Mouse (Mus musculus): ENCODE data around the gene Mrpl48. TPM values are rescaled to one million over a fixed set of nuclear protein-coding genes. Genes with fewer than 3 reads are reported as not detected.
A peak's percentile ranks its signal among the peaks of the same experiment; 100 is the strongest.

The Mrpl48 gene
- total and polyA plus RNA-seq, 2 experiments: 9.5 to 24.6 TPM

DNA sequence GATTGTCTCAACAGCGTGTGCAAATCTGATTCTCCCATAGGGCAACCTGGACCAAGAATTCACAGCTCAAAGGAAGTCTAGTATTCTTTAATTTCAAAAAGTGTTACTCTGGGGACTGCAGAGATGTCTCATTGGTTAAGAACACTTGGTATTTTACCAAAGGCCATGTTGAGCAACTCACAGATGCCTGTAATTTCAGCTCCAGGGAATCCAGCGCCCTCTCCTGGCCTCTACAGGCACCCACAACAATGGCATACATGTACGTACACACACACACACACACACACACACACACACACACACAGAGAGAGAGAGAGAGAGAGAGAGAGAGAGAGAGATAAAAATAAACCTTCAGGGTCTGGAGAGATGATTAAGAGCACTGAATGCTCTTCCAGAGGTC is 85.9 kb downstream of the Mrpl48 start:
- Histone ChIP-seq H3K79me2 (ENCODE audit: control insufficient read depth, insufficient read depth, low read length) (no peaks in the 10 kb centered on the region), H3K4me1 (ENCODE audit: control insufficient read depth, insufficient read depth, low read length) (no peaks in the 10 kb centered on the region), H3K36me3 (ENCODE audit: control insufficient read depth, insufficient read depth, low read length) (no peaks in the 10 kb centered on the region), H3K27ac (replicated peaks; ENCODE audit: insufficient read depth, low read depth, low read length) (no peak overlapping the region), H3K9ac (ENCODE audit: low read depth, low read length) (no peak overlapping the region), H3K4me3 (ENCODE audit: insufficient read depth, low read depth, low read length) (no peak overlapping the region), H3K27me3 (ENCODE audit: control insufficient read depth, insufficient read depth, low read length) (no peaks in the 10 kb centered on the region)
- DNase-seq (ENCODE audit: extremely low read depth, low read depth, low spot score): no peak
- TF ChIP-seq CTCF (IDR thresholded peaks at IDR 0.05; ENCODE audit: low read depth, low read length) (no peak), POLR2A (IDR thresholded peaks at IDR 0.05; ENCODE audit: extremely low read depth, insufficient read depth, low read length) (no peak)
- 86% methylated on average over 3 of the region's 3 CpGs for WGBS

DNA sequence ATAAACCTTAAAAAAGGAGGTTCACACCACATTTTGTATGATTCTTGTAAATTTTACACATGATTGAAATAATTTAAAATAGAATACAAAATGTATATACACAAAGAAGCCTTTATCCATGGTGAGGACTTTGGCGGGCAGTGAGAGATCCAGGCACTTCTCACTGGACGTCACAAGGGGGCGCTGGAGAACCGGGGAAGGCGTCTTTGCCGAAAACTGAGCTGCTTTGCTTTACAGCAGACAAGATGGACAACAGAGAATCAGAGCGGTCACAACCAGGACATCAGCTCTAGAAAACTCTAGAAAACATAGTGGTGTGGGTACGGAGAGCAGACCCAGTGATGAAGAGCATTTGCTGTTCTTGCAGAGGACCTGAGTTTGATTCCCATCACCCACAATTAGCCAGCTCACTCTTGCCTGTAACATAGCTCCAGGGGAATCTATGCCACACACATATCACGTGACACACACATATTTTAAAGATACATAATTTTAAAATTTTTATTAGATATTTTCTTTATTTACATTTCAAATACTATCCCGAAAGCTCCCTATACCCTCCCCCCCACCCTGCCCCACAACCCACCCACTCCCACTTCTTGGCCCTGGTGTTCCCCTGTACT is 87.3 kb downstream of the Mrpl48 start:
- H3K27me3 ChIP-seq (ENCODE audit: control insufficient read depth, insufficient read depth, low read length): no peaks in the 10 kb centered on the region
- H3K79me2 ChIP-seq (ENCODE audit: control insufficient read depth, insufficient read depth, low read length): no peaks in the 10 kb centered on the region
- no peak for TF ChIP-seq POLR2A (IDR thresholded peaks at IDR 0.05; ENCODE audit: extremely low read depth, insufficient read depth, low read length)
- TF ChIP-seq CTCF (IDR thresholded peaks at IDR 0.05; ENCODE audit: low read depth, low read length): peak; percentile 98
- no peak overlapping the region for H3K27ac ChIP-seq (replicated peaks; ENCODE audit: insufficient read depth, low read depth, low read length)
- H3K4me1 ChIP-seq (ENCODE audit: control insufficient read depth, insufficient read depth, low read length): no peaks in the 10 kb centered on the region
- no peaks in the 10 kb centered on the region for H3K36me3 ChIP-seq (ENCODE audit: control insufficient read depth, insufficient read depth, low read length)
- DNase-seq (ENCODE audit: extremely low read depth, low read depth, low spot score): peak; percentile 48
- WGBS: 19% methylated on average over 10 of the region's 10 CpGs
- H3K9ac ChIP-seq (ENCODE audit: low read depth, low read length): no peak overlapping the region
- no peak overlapping the region for H3K4me3 ChIP-seq (ENCODE audit: insufficient read depth, low read depth, low read length)

DNA sequence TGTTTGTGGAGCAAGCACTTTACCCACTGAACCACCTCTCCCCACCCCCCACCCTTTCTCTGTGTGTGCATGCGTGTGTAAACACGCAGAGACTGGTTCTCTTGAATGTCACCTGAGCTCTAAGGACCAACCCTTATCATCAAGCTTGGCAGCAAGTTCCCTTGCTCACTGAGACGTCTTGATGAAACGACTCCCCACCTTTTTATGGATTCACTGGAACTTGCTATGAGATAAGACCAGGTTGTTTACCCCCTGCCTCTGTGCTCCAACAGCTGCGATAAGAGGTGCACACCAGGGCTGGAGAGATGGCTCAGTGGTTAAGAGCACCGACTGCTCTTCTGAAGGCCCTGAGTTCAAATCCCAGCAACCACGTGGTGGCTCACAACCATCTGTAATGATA is 87.9 kb downstream of the Mrpl48 start:
- Histone ChIP-seq H3K27me3 (ENCODE audit: control insufficient read depth, insufficient read depth, low read length) (no peaks in the 10 kb centered on the region), H3K4me1 (ENCODE audit: control insufficient read depth, insufficient read depth, low read length) (no peaks in the 10 kb centered on the region), H3K27ac (replicated peaks; ENCODE audit: insufficient read depth, low read depth, low read length) (no peak overlapping the region), H3K79me2 (ENCODE audit: control insufficient read depth, insufficient read depth, low read length) (no peaks in the 10 kb centered on the region), H3K36me3 (ENCODE audit: control insufficient read depth, insufficient read depth, low read length) (no peaks in the 10 kb centered on the region), H3K9ac (ENCODE audit: low read depth, low read length) (no peak overlapping the region), H3K4me3 (ENCODE audit: insufficient read depth, low read depth, low read length) (no peak overlapping the region)
- WGBS: 48% methylated on average over 7 of the region's 7 CpGs
- DNase-seq (ENCODE audit: extremely low read depth, low read depth, low spot score): no peak
- TF ChIP-seq POLR2A (IDR thresholded peaks at IDR 0.05; ENCODE audit: extremely low read depth, insufficient read depth, low read length): no peak
- TF ChIP-seq CTCF (IDR thresholded peaks at IDR 0.05; ENCODE audit: low read depth, low read length): no peak

DNA sequence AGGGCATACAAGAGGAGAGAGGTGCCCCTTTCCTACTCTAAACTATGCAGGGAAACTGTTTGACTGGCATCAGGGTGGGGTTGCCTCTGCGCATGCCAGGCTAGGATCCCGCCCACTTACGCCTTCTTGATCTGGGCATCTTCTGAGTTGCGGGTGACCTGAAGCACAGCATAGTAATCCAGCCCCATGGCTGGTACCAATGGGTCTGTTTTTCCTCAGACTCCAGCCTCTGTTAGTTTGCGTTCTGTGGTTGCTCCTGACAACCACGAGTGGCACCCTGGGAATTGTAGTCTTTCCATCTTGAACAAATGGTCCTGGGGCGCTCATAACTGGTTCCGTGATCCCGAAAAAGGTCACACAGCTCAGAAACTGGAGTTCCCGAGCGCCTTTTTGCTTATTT is 93.5 kb downstream of the Mrpl48 start, which contains the start of gene Dnajb13:
Gene Dnajb13 (minus strand): TSS at position 388 of the 400 bp plus-strand sequence.
- WGBS: 61% methylated on average over 11 of the region's 11 CpGs
- no peak for TF ChIP-seq CTCF (IDR thresholded peaks at IDR 0.05; ENCODE audit: low read depth, low read length)
- no peak for TF ChIP-seq POLR2A (IDR thresholded peaks at IDR 0.05; ENCODE audit: extremely low read depth, insufficient read depth, low read length)

DNA sequence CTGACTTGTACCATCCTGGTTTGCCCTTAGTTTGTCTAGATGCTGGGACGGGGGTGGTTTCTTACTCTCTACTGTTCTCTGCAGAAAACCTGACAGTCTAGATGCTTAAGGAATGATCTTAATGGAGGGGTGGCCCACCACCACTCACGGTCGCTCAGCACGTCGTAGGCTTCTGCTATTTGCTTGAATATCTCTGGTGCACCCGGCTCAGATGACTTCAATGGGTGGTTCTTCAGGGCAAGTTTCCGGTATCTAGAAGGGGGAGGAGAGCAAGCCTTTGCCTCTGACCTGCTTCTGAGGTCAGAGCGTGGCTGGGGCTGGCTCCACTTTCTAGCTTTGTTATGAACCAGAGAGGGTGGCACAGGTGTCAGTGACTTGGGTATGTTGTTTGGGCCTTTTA is 96.5 kb downstream of the Mrpl48 start:
- Histone ChIP-seq H3K4me3 (ENCODE audit: insufficient read depth, low read depth, low read length) (peak overlapping the region; percentile 20), H3K79me2 (ENCODE audit: control insufficient read depth, insufficient read depth, low read length) (no peaks in the 10 kb centered on the region), H3K36me3 (ENCODE audit: control insufficient read depth, insufficient read depth, low read length) (no peaks in the 10 kb centered on the region), H3K27me3 (ENCODE audit: control insufficient read depth, insufficient read depth, low read length) (no peaks in the 10 kb centered on the region), H3K4me1 (ENCODE audit: control insufficient read depth, insufficient read depth, low read length) (no peaks in the 10 kb centered on the region), H3K27ac (replicated peaks; ENCODE audit: insufficient read depth, low read depth, low read length) (no peak overlapping the region), H3K9ac (ENCODE audit: low read depth, low read length) (no peak overlapping the region)
- 66% methylated on average over 8 of the region's 8 CpGs for WGBS
- DNase-seq (ENCODE audit: extremely low read depth, low read depth, low spot score): no peak
- TF ChIP-seq POLR2A (IDR thresholded peaks at IDR 0.05; ENCODE audit: extremely low read depth, insufficient read depth, low read length) (no peak), CTCF (IDR thresholded peaks at IDR 0.05; ENCODE audit: low read depth, low read length) (no peak)

More for the DNA sequence above, 93.5 kb downstream of the Mrpl48 start, which contains the start of gene Dnajb13:
- H3K36me3 ChIP-seq (ENCODE audit: control insufficient read depth, insufficient read depth, low read length): no peaks in the 10 kb centered on the region
- DNase-seq (ENCODE audit: extremely low read depth, low read depth, low spot score): no peak
- H3K9ac ChIP-seq (ENCODE audit: low read depth, low read length): no peak within 1 kb of the TSS
- no peaks in the 10 kb centered on the region for H3K79me2 ChIP-seq (ENCODE audit: control insufficient read depth, insufficient read depth, low read length)
- H3K4me3 ChIP-seq (ENCODE audit: insufficient read depth, low read depth, low read length): no peak within 1 kb of the TSS
- H3K27me3 ChIP-seq (ENCODE audit: control insufficient read depth, insufficient read depth, low read length): no peaks in the 10 kb centered on the region
- no peak within 1 kb of the TSS for H3K27ac ChIP-seq (replicated peaks; ENCODE audit: insufficient read depth, low read depth, low read length)
- H3K4me1 ChIP-seq (ENCODE audit: control insufficient read depth, insufficient read depth, low read length): no peaks in the 10 kb centered on the region

DNA sequence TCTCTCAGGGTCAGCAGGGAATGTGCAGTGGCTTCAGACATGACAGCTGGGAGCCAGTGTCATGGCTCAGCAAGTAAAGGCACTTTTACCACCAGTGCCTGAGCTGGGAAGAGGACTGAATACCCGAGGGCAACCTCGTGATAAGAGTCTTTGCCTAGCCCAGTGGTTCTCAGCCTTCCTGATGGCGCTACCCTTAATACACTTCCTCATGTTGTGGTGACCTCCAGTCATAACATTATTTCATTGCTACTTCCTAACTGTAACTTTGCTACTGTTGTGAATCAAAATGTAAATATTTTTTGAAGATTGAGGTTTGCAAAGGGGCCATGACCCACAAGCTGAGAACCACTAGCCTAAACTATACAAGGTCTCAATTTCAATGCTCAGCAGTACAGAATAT is 99.4 kb downstream of the Mrpl48 start:
- no peak overlapping the region for H3K9ac ChIP-seq (ENCODE audit: low read depth, low read length)
- no peaks in the 10 kb centered on the region; the same call in none of the 2 replicates for H3K4me1 ChIP-seq (ENCODE audit: control insufficient read depth, insufficient read depth, low read length)
- no peak overlapping the region for H3K4me3 ChIP-seq (ENCODE audit: insufficient read depth, low read depth, low read length)
- TF ChIP-seq POLR2A (IDR thresholded peaks at IDR 0.05; ENCODE audit: extremely low read depth, insufficient read depth, low read length): no peak
- TF ChIP-seq CTCF (IDR thresholded peaks at IDR 0.05; ENCODE audit: low read depth, low read length): no peak
- H3K79me2 ChIP-seq (ENCODE audit: control insufficient read depth, insufficient read depth, low read length): no peaks in the 10 kb centered on the region
- H3K36me3 ChIP-seq (ENCODE audit: control insufficient read depth, insufficient read depth, low read length): no peaks in the 10 kb centered on the region
- H3K27me3 ChIP-seq (ENCODE audit: control insufficient read depth, insufficient read depth, low read length): no peaks in the 10 kb centered on the region
- no peak overlapping the region for H3K27ac ChIP-seq (replicated peaks; ENCODE audit: insufficient read depth, low read depth, low read length)
- no peak for DNase-seq (ENCODE audit: extremely low read depth, low read depth, low spot score)
- WGBS: 71% methylated on average over 3 of the region's 3 CpGs

All from liver, adult 2 months (tissue).